Mouse (Mus musculus) heart, adult 18-20 months (tissue): ENCODE results near the gene Hivep3. TPM values are rescaled to one million over a fixed set of nuclear protein-coding genes. Genes with fewer than 3 reads are reported as not detected.

ENCODE experiments used
- DNase-seq, 2 experiments: peaks; one replicate each; pipeline ENCODE4 v3.0.0; 2021 to 2022; ENCODE audit warnings: mixed read lengths in 1 of 2
- total RNA-seq, 2 experiments: library from RNA; stranded (reverse); gene quantifications; 2 replicates each; pipeline ENCODE4 v1.2.3; 2021

Gene Hivep3
- total RNA-seq, 2 experiments from 2014 or later: 5.3 to 6.8 TPM

DNA sequence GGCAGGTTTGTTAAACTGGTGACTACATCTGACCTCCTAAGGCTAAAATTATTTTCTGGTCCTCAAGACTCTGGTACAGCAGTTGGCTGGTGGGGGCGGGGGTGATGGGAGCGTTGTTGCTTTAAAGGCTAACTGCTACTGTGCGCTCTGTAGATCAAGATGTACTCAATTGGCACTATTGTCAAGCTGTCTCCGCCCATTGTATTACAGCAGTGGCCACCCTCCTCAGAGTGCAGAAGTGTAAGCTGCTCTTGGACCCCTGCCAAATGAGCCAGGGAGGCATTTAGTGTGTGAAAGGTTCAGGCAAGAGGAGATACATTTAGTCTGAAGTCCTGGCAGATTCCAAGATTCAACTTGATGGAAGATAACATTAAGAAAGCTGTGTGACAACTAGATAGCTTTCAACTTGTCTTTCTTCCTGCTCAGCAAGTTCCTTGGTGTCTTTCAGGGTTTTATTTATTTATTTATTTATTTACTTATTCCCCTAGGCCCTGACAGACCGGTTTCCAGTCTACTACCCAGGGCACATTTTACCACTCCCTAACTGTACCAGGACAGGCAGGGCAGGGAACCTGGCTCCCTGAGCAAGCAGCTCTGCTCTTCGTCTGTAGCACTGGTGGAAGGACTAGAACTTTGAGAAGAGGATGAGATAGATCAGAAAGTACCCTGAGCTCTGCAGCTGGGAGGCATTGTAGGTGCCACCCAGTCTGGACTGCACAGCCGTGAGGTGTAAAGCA, 83.2 kb downstream of the Hivep3 start:
- DNase-seq: peak; percentile 67 to 73

DNA sequence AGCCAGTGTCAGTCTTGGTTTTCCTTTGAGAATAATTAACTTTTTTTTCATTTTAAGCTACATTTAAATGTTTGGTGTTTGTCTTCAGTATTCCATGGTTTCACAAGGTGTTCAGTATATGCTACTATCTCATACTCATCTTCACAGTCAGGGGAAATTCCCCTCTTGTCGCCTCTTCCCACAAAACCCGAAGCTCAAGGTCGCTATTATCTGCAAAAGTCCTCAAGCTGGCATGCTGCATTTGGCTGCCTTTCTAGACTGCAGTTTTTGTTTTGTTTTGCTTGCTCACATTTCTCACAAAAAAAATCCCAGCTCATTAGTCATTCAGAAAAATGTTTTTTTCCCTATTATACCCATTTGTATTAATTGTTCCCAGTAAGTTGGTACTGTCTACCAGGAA, 92.4 kb downstream of the Hivep3 start:
- DNase-seq: no peak

DNA sequence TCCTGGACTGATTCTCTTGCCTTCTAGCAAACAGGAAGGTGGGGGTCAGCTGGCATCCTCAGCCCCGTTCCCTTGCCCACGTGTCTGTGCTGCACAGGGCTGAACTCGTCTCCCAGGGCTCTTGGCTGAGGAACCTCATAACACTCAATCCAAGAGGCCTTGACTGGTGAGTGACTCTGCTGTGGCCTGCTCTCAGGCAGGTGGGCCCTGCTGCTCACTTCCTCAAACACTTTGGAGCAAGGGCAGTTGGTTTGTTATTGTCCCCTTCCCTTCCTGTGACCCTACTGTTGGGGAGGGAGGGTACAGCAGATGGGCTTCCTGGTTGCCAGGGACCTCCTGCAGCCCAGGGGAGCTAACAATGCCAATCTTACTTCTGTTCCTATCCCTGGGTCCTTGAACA, 94.8 kb downstream of the Hivep3 start:
- no peak for DNase-seq

DNA sequence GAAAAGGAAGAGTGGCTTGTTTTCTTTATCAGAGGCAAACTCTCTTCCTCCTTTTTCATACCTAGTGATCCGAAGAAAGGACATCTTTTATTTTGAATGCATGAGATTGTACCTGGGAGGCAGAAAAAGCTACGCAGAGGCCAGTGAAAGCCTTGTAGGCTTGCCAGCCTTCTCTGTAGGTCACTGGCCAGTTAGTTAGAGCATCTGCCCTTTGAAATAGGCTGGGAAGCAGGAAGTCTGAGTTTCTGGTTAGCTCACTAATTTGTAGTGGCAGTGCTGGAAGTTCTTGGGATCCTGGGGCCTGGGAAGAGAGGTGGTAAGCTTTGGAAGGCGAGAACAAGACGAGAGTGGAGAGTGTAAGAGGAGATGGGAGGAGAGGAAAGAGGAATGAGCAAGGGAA, 95.4 kb downstream of the Hivep3 start:
- no peak for DNase-seq

DNA sequence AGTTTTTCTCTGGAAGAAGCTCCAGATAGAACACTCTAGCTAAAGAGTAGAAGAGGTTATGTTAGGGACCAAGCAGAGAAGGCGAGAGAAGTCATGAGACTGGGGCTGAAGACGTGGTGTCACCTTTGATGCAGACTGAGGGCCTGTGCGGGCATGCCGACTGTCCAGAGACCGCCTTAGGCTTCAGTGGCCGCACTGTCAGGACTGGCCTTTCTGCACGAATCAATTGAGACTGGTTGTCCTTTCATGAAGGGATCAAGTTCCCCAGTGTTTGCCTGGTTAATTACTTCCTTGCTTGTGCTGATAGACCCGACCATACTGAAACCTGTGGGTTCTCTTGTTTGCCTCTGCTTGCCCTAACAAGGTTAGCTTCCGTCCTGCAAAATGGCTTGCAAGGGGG, 99.7 kb downstream of the Hivep3 start:
- DNase-seq: no peak

DNA sequence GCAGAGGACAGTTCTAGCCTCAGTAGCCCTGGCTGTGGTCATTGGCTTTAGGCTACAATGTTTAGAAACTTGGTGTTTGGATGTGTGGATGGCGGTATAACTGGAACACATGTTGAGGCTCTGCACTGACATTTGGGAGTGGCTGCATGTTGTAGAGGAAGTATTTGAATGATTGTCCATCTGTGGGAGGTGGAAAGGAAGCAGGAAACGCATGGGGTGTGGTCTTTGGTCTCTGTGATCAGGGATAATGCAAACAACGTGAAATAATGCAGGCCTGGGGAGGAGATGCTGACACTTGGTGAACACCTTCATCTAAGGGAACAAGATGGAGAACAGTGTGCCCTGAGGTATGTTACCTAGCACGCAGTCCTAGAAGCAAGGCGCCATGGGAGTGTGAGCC, 100.3 kb downstream of the Hivep3 start:
- peak; percentile 36 to 73 for DNase-seq

DNA sequence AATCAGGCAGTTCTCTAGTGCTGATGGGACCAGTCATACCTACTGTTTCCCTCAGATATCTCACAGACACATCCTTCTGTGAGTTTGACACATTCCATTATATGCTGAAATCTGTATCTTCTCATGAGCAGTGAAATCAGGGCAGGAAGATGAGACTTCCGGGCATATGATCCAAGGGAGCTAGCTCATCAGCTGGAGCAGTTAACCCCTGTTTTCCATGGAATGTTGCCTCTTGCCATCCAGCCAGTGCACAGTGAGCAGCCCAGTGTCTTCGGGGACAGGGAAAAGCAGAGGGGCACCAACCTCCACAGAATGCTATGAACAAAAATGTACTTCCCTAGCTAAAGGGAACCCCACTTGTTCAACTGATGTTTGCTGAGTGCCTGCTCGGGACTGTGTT, 102.6 kb downstream of the Hivep3 start:
- no peak for DNase-seq

DNA sequence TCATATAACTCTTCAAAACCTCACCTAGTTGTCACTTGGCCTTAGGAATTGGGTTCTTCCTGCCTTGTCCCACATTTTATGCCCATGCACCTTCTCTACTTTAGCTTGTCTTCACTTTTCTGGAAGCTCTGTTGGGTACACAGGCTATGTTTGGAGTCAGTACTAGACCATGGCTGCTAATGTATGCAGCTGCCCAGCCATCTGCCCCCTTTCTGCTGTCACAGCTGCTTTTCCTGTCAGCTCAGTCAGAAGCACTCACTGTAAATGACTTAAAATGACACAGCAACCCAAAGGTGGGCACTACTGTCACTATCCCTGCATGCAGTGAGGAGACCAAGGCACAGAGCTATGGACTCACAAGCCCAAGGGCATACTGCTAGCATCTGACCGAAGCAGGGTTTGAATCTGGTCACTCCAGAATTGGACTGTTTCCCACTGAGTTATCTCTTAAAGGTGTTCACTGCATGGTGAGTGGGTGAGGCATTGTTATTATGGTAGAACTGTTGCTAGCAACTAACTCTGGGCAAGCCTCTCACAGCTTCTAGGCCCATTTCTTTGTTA, 104.0 kb downstream of the Hivep3 start:
- DNase-seq: peak in 1 of 2 experiments; percentile 45

DNA sequence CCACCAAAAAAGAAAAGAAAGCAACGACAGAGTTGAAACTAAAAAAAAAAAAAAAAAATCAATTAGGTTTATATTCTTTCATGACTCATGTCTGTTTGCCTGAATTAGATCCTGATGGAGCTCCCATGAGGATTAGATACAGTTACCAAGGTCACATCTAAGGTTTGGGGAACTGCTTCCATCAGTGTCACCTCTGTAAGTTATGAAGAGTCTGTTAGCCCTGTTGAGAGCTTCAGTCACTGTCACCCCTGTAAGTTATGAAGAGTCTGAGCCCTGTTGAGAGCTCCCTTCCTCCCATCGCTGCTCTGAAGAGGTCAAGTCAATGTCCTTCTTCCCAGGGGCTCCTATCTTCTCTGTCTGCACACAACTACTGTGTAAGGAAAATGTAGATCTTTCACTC, 104.7 kb downstream of the Hivep3 start:
- no peak for DNase-seq

DNA sequence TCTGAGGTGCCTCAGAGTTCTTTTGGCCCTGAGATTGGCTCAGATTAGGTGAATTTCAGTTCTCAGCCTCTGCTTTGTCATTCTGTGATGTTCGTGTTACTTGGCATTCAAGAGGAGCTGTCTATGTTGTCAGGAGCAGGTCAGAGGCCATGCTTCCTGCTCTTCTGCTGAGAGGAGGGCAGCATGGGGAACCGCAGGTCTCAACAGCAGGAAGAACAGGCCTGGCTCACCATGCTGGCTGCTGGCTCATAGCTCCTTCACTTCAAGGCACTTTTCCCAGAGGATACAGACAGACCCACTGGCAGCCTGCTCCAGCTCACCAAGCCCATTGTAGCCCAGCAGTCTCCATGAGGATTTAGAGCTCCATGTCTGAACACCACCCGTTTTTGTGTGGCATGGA, 109.7 kb downstream of the Hivep3 start:
- DNase-seq: peak in 1 of 2 experiments; percentile 18

DNA sequence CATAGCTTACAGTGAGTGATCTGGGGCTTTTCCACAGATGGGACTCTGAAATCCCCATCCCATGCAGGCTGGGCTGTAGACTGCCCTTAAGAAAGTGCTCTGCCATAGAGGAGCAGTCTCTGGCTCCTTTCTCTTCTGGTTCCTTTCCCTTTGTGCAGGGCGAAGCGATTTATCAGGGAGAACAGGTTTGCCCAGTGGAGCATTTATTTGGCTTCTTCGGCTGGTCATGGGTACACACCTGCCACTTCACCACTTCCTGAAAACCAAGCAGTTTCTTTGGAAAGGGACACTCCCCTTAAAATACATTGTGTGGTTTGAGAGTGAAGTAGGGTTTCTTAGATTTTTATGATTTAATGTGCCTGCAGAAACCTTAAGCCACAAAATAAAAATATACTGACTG, 110.7 kb downstream of the Hivep3 start:
- no peak for DNase-seq

DNA sequence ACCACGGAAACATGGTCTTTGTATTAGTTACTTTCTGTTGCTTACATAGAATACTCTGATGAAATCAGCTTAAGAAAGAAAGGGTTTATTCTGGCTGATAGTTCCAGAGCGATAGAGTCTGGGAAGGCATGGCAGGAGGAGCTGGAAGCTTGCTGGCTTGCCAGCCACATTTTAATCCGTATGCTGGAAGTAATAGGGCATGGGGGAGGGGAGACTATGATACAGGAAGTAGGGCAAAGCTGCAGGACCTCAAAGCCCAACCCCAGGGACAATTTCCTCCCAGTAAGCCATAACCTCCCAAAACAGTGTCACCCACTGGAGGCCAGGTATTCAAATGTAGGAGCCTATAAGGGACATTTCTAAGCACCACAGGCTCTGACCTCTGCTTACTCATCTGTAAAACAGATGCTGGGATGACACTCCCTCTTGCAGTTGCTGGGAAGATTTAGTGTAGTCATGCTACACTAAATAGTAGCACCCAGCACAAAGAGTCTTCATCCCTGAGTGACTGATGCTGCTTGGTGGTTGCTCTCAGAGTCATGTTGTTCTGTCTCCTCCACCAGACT, 112.1 kb downstream of the Hivep3 start:
- DNase-seq: no peak

DNA sequence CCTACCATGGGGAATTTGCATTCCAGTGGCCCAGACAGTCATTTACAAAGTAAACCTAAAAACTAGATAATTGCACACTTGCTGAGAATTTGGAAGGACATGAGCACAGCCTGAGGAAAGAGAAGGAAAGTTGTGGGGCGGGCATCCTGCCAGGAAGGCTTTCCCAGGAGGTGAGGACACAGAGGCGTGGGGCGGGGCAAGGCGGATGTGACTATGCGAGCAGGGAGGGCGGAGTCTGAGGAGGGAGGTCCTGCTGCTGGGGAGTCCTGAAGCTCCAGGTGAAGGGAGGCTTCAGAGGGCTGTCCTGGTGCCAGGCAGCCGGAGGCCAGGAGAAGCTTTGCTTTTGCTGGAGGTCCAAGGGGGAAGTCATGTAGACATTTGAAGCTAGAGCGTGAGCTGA, 118.9 kb downstream of the Hivep3 start:
- peak; percentile 63 to 68 for DNase-seq

DNA sequence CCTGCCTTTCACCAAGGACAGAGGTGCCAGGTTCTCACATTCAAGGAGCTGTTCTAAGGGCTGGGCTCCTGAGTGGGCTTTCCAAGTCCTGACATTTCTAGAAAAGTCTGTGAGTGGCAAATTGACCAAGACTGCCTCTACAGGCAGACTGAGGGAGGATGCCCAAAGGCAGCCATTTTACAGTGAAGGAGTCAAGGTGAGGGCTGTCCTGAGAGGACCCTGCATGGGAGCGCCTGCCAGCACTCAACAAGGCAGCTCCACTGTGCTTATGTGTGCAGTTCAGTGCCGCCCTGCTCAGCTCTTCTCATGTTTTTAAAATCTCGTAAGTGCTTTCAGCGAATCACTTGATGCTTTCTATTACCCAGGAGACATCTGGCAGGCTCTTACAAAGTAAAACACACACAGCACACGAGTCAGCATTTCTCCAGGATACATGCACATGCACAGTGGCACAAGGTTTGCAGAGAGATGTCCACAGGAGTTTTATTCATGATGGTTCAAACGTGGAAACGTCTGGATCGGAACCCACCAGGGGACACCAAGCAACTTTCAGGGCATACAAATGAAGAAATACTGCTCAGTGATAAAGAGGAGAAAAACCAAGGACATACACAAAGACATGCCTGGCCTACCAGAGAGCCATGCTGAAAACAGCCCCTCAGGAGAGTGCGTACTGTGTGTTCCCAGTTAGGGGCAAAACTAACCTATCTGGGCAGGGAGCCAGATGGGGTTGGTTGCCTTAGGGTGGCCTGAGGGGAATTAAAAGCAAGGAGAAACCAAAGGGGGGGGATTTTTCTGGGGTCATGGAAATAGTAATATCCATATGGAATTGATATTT, 120.9 kb downstream of the Hivep3 start:
- no peak for DNase-seq

DNA sequence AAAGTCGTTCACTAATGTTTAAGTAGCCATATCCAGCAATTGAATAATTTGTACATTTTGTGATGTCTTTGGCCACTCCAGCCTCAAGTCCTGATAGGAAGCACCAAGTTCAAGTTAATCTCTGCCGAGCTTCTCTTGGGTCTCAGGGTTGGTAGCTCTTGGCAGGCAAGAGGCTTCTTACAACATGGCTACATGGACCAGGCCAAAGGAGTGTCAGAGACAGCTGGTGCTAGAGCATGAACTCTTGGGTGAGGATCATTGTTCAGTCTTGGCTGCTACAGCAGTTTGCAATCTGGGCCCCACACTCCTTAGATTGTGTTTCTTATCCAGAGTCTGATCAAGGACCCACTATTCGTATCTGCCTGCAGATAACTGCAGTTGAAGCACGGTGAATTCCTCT, 125.9 kb downstream of the Hivep3 start:
- DNase-seq: peak; percentile 48 to 66

DNA sequence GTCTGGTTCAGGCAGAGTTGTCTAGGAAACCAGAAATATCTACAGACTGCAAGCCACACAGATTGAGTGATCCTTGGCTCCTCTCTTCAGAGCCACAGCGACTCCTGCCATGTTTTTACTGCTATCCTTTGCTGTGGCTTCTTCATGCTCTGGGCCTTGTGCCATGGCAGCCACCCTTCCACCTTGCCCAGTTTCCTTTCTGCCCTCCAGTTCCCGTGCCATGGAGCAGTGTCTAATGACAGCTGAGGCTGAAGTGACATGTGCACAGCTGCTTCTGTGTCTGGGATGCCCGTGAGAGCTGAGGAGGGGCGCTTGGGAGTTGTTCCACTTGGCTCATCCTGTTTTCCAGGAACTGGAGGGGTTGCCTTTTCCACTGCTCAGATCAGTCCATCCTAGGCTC, 127.4 kb downstream of the Hivep3 start:
- DNase-seq: peak in 1 of 2 experiments; percentile 17

DNA sequence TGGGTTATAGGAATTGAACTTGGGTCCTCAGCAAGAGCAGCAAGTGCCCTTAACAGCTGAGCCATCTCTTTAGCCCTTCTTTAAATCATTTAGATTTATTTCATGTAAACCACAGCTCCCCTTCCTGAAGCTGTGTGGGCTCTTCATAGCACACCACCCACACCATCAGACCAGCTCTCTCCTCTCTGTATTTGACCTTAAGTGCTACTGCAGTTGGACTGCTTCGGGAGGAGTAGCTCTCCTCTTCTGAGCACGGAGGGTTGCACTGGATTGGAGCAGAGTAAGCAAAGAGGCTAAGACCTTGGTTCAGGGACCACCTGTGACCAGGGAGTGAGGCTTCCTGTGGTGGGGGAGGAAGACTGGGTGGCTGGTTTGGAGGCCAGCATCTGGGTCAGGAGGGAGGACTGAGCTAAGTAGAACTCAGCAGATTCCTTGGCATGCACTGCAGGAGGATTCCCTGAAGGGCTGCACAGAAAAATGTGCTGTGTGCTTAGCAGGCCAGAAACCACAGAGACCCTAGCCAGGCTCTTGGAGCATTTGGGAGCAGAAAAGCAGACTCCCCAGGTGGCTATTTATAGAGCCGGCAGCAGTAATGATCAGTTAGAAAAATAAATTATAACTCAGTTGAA, 132.4 kb downstream of the Hivep3 start:
- DNase-seq: peak in 1 of 2 experiments; percentile 67

DNA sequence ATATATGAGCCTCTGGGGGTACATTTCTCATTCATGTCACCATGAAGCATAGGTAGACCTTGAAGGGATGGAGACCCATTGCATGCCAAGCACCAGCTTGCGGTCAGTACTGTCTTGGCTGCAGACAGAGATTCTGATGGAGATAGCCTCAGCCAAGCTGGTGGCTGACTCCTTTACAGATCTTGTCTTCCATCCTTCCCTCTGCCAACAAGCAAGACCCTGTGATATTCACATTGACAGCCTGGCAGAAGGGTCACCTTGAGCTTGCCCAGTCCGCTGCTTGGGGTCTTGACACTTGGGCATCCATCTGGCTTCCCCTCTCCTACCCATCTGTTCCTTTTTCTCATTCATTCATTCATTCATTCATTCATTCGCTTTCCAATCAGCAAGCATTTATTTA, 133.5 kb downstream of the Hivep3 start:
- no peak for DNase-seq

DNA sequence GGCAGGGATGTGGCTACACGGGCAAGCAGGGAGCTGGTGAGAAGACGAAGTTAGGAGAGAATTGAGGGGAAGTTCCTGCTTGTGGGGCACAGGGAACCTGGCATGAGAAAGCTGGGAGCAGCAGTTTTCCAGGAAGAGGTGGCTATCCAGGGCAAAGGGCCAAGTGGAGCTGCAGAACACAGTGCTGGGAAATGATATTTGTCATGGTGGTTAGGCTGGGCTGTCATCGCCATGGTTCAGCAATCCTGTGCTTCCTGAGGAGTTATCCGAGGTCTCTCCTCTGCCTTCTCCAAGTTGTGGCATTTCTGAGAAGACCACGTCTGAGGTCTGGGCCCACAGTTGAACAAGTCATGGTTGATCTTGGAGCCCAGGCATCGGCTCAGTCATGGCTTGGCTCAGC, 136.8 kb downstream of the Hivep3 start:
- peak; percentile 44 to 59 for DNase-seq

DNA sequence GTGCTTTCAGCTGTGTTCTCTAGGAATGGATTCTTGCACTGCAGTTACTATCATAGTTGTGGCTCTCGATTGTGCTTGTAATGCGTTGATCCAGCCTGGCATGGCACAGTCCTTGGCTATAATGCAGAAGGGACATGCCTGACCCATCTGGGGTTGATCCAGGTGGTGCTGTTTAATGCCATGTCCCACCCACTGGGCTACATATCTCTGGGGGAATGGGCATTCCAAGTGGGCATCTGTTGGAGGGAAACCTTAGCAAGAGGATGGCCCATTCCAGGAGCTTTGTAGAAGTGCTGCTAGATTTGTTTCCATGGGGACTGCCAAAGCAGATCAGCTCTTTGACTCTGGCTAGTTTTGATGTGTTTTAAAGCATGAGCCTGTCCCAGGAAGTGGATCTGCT, 137.9 kb downstream of the Hivep3 start:
- no peak for DNase-seq

DNA sequence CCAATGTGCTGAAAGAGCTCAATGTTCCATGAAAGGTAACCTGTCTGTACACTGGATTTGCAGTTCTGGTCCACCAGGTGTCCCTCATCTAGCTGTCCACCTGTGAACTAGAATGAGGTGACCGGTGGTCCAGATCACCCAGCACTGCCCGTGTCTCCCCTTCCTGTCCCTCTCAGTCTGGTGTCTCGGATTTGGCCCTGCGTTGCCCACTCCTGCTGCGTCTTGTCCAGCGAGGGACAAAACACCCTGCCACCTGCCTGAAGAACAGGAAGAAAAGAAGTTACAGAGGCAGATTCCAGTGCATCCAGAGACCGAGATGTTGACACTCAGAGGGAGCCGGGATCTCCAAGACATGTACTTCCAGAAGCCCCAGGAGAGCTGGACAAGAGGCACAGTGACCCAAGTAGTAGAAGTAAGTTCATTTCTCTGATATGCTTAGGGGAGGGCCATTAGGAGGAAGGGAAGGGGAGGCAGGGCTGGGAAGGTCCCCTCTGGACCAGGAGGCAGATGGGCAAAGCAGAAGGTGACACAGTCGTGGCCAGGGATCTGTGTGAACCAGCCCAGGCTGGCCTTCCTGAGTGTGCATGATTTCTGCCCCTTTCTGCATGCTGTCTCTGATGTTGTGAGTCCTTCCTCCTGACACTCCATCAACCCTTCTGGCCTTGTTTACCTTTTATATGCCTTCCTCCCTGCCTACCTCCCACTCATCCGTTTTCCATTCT, 138.4 kb downstream of the Hivep3 start:
- no peak for DNase-seq

DNA sequence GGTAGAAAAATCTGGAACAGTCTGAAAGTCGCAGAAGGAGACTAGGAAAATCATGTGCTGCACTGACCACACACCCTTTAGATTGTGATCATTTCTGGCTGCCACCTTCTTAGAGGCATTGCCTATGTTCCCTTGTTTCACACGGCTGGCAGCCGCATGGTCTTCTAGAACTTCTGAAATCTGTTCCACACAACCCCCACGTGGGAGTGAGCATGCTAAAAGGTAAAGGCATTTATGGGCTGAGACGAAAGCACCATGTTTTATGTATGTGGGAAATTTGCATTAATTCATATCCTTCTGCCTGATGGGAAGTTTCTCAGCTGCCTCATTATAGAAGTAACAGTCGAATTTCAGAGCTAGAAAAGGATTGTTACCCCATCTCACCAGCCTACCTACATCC, 140.4 kb downstream of the Hivep3 start:
- DNase-seq: no peak
